10 mouse cellular contexts compared by ENCODE assay signal in the genomic region with DNA sequence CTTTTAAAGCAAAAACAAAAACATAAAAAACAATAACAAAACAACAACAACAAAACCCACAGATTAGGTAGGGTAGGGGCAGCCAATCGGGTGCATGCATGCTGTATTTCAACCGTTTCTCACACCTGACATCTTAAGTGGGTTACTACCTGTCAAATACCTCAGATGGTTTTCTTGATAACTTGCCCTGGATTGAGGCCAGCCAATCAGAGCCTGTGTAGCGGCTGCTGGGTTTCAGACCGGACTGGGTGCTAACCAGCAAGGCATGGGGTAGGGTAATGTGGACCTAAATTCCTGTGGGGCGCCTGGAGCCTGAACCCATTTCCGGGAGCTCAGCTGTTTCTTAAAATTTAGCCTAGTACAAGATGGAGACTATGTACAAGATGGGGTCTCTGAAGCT. TPM values are rescaled to one million over a fixed set of nuclear protein-coding genes. Genes with fewer than 3 reads are reported as not detected.
DNase-seq lines count a peak whose midpoint lies in the region; ATAC-seq and TF ChIP-seq lines count a peak whose summit lies in the region.
"Had no signal": no experiment of that assay in that cellular context is flagged by ENCODE, and none has a peak within 500 bp of the region (broad histone marks: within the 10 kb centered on the region; RNA-seq: fewer than 3 reads in every experiment).

No protein-coding gene starts in this region.

- no peak for DNase-seq in heart, postnatal 0 days (ENCODE audit: low spot score)
- DNase-seq in heart, adult 9 months (ENCODE audit: low spot score in 2 of 2) = no peak
- peak; percentile 50 for DNase-seq in kidney, adult 2 months
- DNase-seq in midbrain, embryonic 14.5 days = no peak
- DNase-seq in adrenal gland, postnatal 14 days = no peak
- no peak for DNase-seq in gastrocnemius, postnatal 25 days
- DNase-seq in gastrocnemius, adult 8-10 months (ENCODE audit: low spot score in 2 of 2) = no peak

- H3K4me1 ChIP-seq in heart, postnatal 0 days (ENCODE audit: control insufficient read depth, insufficient read depth) = peaks cover 7% of the 10 kb centered on the region; the same call in 1 of the 2 replicates
- peaks cover 11% of the 10 kb centered on the region; the same call in 1 of the 2 replicates for H3K4me1 ChIP-seq in embryonic facial prominence, embryonic 15.5 days
- no peaks in the 10 kb centered on the region for H3K4me1 ChIP-seq in kidney, adult 2 months (ENCODE audit: control insufficient read depth, insufficient read depth, low read length)
- H3K4me1 ChIP-seq in midbrain, embryonic 14.5 days (ENCODE audit: control insufficient read depth, insufficient read depth, low read length) = 0 out of 2 replicates have a peak, but pooled peaks cover 6% of the 10 kb centered on the region

- no peaks in the 10 kb centered on the region for H3K9me3 ChIP-seq in heart, postnatal 0 days (replicated peaks; ENCODE audit: control insufficient read depth, low read length)
- H3K9me3 ChIP-seq in embryonic facial prominence, embryonic 15.5 days (replicated peaks) = no peaks in the 10 kb centered on the region
- no peaks in the 10 kb centered on the region for H3K9me3 ChIP-seq in midbrain, embryonic 14.5 days (ENCODE audit: control insufficient read depth, low read length)

- no peak overlapping the region for H3K27ac ChIP-seq in heart, postnatal 0 days (ENCODE audit: low read depth)
- no peak overlapping the region for H3K27ac ChIP-seq in embryonic facial prominence, embryonic 15.5 days (replicated peaks)
- no peak overlapping the region for H3K27ac ChIP-seq in kidney, adult 2 months (ENCODE audit: insufficient read depth, low read depth, low read length)
- no peak overlapping the region for H3K27ac ChIP-seq in midbrain, embryonic 14.5 days (replicated peaks; ENCODE audit: low read depth, low read length)

- H3K4me3 ChIP-seq in heart, postnatal 0 days (ENCODE audit: low read depth, low read length) = peak overlapping the region; percentile 35; the same call in 1 of the 2 replicates
- H3K4me3 ChIP-seq in embryonic facial prominence, embryonic 15.5 days (replicated peaks) = peak overlapping the region; percentile 48
- H3K4me3 ChIP-seq in kidney, adult 2 months (ENCODE audit: insufficient read depth, low read depth, low read length) = no peak overlapping the region
- peak overlapping the region; percentile 61 for H3K4me3 ChIP-seq in midbrain, embryonic 14.5 days (replicated peaks; ENCODE audit: low read depth, low read length)

- H3K36me3 ChIP-seq in heart, postnatal 0 days (replicated peaks; ENCODE audit: control insufficient read depth, insufficient read depth, low read length) = no peaks in the 10 kb centered on the region
- no peaks in the 10 kb centered on the region for H3K36me3 ChIP-seq in embryonic facial prominence, embryonic 15.5 days
- no peaks in the 10 kb centered on the region for H3K36me3 ChIP-seq in kidney, adult 2 months (ENCODE audit: control insufficient read depth, insufficient read depth, low read length)
- no peaks in the 10 kb centered on the region for H3K36me3 ChIP-seq in midbrain, embryonic 14.5 days (ENCODE audit: control insufficient read depth, insufficient read depth, low read length)

- no peak for TF ChIP-seq CTCF in heart, postnatal 0 days (IDR thresholded peaks at IDR 0.05; ENCODE audit: low read depth)
- no peak for TF ChIP-seq CTCF in kidney, adult 2 months (conservative IDR thresholded peaks at IDR 0.05; ENCODE audit: insufficient read depth, insufficient read length, low read depth, low read length)

- peaks cover 25% of the 10 kb centered on the region for H3K27me3 ChIP-seq in heart, postnatal 0 days (ENCODE audit: control insufficient read depth, insufficient read depth, low read length)
- peaks cover 35% of the 10 kb centered on the region for H3K27me3 ChIP-seq in embryonic facial prominence, embryonic 15.5 days
- 0 out of 2 replicates have a peak, but pooled peaks cover 3% of the 10 kb centered on the region for H3K27me3 ChIP-seq in kidney, adult 2 months (replicated peaks; ENCODE audit: control insufficient read depth, insufficient read depth, low read length)
- H3K27me3 ChIP-seq in midbrain, embryonic 14.5 days (ENCODE audit: control insufficient read depth, insufficient read depth, low read length) = peaks cover 9% of the 10 kb centered on the region

- TF ChIP-seq EP300 in heart, postnatal 0 days (IDR thresholded peaks at IDR 0.05; ENCODE audit: low read depth) = no peak

- no peak for ATAC-seq in heart, postnatal 0 days (ENCODE audit: insufficient read depth, low read depth)
- ATAC-seq in embryonic facial prominence, embryonic 15.5 days (ENCODE audit: insufficient number of reproducible peaks, low FRiP score, low TSS enrichment, low read depth) = no peak
- ATAC-seq in midbrain, embryonic 14.5 days (ENCODE audit: low FRiP score, low TSS enrichment) = no peak

- H3K9ac ChIP-seq in heart, postnatal 0 days (replicated peaks; ENCODE audit: low read depth, low read length) = no peak overlapping the region
- no peak overlapping the region for H3K9ac ChIP-seq in embryonic facial prominence, embryonic 15.5 days
- no peak overlapping the region for H3K9ac ChIP-seq in midbrain, embryonic 14.5 days (replicated peaks; ENCODE audit: low read length)

- no peak overlapping the region; the same call in 1 of the 2 replicates for H3K4me2 ChIP-seq in heart, postnatal 0 days (ENCODE audit: low read depth, low read length)
- H3K4me2 ChIP-seq in embryonic facial prominence, embryonic 15.5 days (replicated peaks) = peak overlapping the region; percentile 64
- peak overlapping the region; percentile 65 for H3K4me2 ChIP-seq in midbrain, embryonic 14.5 days (ENCODE audit: low read length)

- TF ChIP-seq POLR2A in kidney, adult 2 months (IDR thresholded peaks at IDR 0.05; ENCODE audit: low read depth, low read length) = no peak

- WGBS in heart, postnatal 0 days = 50% methylated on average over 6 of the region's 6 CpGs
- WGBS in embryonic facial prominence, embryonic 15.5 days = 28% methylated on average over 6 of the region's 6 CpGs
- 34% methylated on average over 6 of the region's 6 CpGs for WGBS in kidney, adult 2 months
- WGBS in midbrain, embryonic 14.5 days = 28% methylated on average over 6 of the region's 6 CpGs

RNA-seq across cellular contexts. Expression of a gene that starts 0.5 kb away (rescaled TPM):
- 1.9 and 3.6 TPM in 2 replicates for total RNA-seq in heart, postnatal 0 days (2014; rRNA removed; ENCODE audit: low replicate concordance)
- polyA plus RNA-seq in heart, postnatal 0 days (2015; fragmentation: Nextera tagmentation; extraction: Ambion mirVana) = 1.1 and 1.6 TPM in 2 replicates
- 1.2 and 1.3 TPM in 2 replicates for polyA plus RNA-seq in embryonic facial prominence, embryonic 15.5 days (2015; fragmentation: Nextera tagmentation; extraction: Ambion mirVana)
- 0.58 and 0.64 TPM in 2 replicates for polyA plus RNA-seq in kidney, adult 2 months (2012; rRNA removed)
- polyA plus RNA-seq in midbrain, embryonic 14.5 days (2014; fragmentation: Nextera tagmentation; extraction: Ambion mirVana) = 15.9 and 17.6 TPM in 2 replicates
- total RNA-seq in adrenal gland, postnatal 14 days (2021) = 0.15 and 0.30 TPM in 2 replicates
- total RNA-seq in gastrocnemius, postnatal 25 days (2021) = not detected
- not detected for total RNA-seq in gastrocnemius, adult 8-10 months (2022)

RNA-seq across cellular contexts. Expression of a gene that starts 20.2 kb away (rescaled TPM):
- total RNA-seq in heart, postnatal 0 days (2014; rRNA removed; ENCODE audit: low replicate concordance) = 46.3 and 58.4 TPM in 2 replicates
- 18.7 and 20.1 TPM in 2 replicates for polyA plus RNA-seq in heart, postnatal 0 days (2015; fragmentation: Nextera tagmentation; extraction: Ambion mirVana)
- polyA plus RNA-seq in embryonic facial prominence, embryonic 15.5 days (2015; fragmentation: Nextera tagmentation; extraction: Ambion mirVana) = 31.2 and 32.4 TPM in 2 replicates
- polyA plus RNA-seq in kidney, adult 2 months (2012; rRNA removed) = 25.3 and 28.7 TPM in 2 replicates
- 31.4 and 35.7 TPM in 2 replicates for polyA plus RNA-seq in midbrain, embryonic 14.5 days (2014; fragmentation: Nextera tagmentation; extraction: Ambion mirVana)
- total RNA-seq in adrenal gland, postnatal 14 days (2021) = 52.3 and 55.7 TPM in 2 replicates
- total RNA-seq in gastrocnemius, postnatal 25 days (2021) = 10 to 100 TPM; 25.6 to 26.9 TPM
- 10 to 100 TPM; 37.3 to 42.5 (median 41.0) TPM for total RNA-seq in gastrocnemius, adult 8-10 months (2022)

RNA-seq across cellular contexts. Expression of a gene that starts 49.7 kb away (rescaled TPM):
- not detected in 2 replicates for total RNA-seq in heart, postnatal 0 days (2014; rRNA removed; ENCODE audit: low replicate concordance)
- polyA plus RNA-seq in heart, postnatal 0 days (2015; fragmentation: Nextera tagmentation; extraction: Ambion mirVana) = not detected in 2 replicates
- polyA plus RNA-seq in embryonic facial prominence, embryonic 15.5 days (2015; fragmentation: Nextera tagmentation; extraction: Ambion mirVana) = not detected in 2 replicates
- 0.10 TPM in 1 of 2 replicates, not detected in the other for polyA plus RNA-seq in kidney, adult 2 months (2012; rRNA removed)
- polyA plus RNA-seq in midbrain, embryonic 14.5 days (2014; fragmentation: Nextera tagmentation; extraction: Ambion mirVana) = 0.38 and 0.74 TPM in 2 replicates
- total RNA-seq in adrenal gland, postnatal 14 days (2021) = not detected in 2 replicates
- total RNA-seq in gastrocnemius, postnatal 25 days (2021) = not detected
- not detected for total RNA-seq in gastrocnemius, adult 8-10 months (2022)
- total RNA-seq: adrenal gland, postnatal 10 days had no signal
- polyA plus RNA-seq: large intestine, adult 2 months had no signal

RNA-seq across cellular contexts. Expression of a gene that starts 49.8 kb away (rescaled TPM):
- not detected in 2 replicates for total RNA-seq in heart, postnatal 0 days (2014; rRNA removed; ENCODE audit: low replicate concordance)
- polyA plus RNA-seq in heart, postnatal 0 days (2015; fragmentation: Nextera tagmentation; extraction: Ambion mirVana) = 0.22 and 0.52 TPM in 2 replicates
- not detected in 2 replicates for polyA plus RNA-seq in embryonic facial prominence, embryonic 15.5 days (2015; fragmentation: Nextera tagmentation; extraction: Ambion mirVana)
- polyA plus RNA-seq in kidney, adult 2 months (2012; rRNA removed) = 0.94 and 1.1 TPM in 2 replicates
- polyA plus RNA-seq in midbrain, embryonic 14.5 days (2014; fragmentation: Nextera tagmentation; extraction: Ambion mirVana) = 0.69 TPM in 1 of 2 replicates, not detected in the other
- total RNA-seq in adrenal gland, postnatal 14 days (2021) = not detected in 2 replicates
- total RNA-seq in gastrocnemius, postnatal 25 days (2021) = not detected
- total RNA-seq in gastrocnemius, adult 8-10 months (2022) = not detected
- total RNA-seq: adrenal gland, postnatal 10 days had no signal
